Mouse (Mus musculus) 416B (cell line): Measurements from ENCODE around the gene Pdcd1lg2.

Experiments used
- DNase-seq: peaks from one replicate; pipeline ENCODE4 v3.0.0; 2011; ENCODE audit warnings: low read depth

The Pdcd1lg2 gene

GRCm38 (mm10) chr19:29419506-29419905 lies 8.8 kb downstream of the Pdcd1lg2 start:
- peak; percentile 34 for DNase-seq

DNA sequence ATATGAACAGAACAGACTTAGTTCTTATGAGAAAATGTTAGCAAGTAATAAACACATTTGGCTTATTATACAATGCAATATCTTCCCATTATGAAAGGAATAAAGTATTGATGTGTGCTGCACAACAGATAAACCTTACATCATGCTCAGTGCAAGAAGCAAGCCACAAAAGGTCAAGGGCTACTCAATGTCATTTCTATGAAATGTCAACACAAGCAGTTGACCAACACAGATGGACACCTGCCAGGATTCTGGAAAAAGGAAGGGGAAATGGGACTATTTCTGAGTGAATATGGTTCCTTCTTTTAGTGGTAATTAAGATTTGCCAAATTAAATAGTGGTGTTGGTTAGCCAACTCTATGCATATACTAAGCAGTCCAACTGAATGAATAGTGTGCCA lies 9.2 kb downstream of the Pdcd1lg2 start:
- peak; percentile 53 for DNase-seq

GRCm38 (mm10) chr19:29420397-29420796 lies 9.7 kb downstream of the Pdcd1lg2 start:
- no peak for DNase-seq

GRCm38 (mm10) chr19:29422013-29422645 lies 11.4 kb downstream of the Pdcd1lg2 start:
- DNase-seq: no peak

DNA sequence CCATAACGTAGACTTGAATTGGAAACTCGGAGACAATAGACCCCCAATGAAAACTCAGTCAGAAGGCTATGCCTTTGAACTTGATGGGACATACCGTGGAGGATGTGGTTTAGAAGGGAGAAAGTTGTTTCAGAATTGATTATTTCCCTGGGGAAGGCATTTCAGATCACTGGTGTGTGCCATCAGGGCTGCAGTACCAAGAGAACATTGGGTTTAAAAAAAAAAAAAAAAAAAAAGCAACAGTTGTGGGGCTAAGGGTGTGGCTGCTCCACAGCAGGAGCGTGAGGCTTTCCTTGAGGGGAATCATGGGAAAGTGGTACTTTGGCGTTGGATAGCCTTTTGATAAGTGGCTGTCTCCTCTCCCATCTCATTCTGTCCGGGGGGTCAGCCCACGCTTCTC lies 12.1 kb downstream of the Pdcd1lg2 start:
- DNase-seq: no peak

DNA sequence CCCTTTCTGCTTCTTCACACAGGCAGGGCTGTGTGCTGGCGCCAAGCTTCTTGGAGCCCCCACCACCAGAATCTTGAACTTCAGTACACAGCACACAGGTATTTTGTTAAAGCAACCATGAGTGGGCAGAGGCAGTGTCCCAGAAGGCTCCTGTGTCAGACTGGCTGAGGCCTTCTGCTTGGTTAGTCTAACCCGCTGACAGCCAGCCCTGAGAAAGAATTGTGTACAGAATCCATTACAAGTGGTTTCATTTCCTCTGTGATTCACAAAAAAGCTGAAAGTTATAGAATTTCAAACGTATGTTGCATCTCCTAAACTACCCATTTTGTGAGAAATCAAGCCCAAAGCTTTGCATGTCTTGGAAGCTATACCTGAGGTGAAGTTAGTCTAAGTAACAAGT lies 19.8 kb downstream of the Pdcd1lg2 start:
- no peak for DNase-seq

- peak; percentile 95 for DNase-seq
These were observed 20.2 kb downstream of the Pdcd1lg2 start for GRCm38 (mm10) chr19:29430953-29431352.

DNA sequence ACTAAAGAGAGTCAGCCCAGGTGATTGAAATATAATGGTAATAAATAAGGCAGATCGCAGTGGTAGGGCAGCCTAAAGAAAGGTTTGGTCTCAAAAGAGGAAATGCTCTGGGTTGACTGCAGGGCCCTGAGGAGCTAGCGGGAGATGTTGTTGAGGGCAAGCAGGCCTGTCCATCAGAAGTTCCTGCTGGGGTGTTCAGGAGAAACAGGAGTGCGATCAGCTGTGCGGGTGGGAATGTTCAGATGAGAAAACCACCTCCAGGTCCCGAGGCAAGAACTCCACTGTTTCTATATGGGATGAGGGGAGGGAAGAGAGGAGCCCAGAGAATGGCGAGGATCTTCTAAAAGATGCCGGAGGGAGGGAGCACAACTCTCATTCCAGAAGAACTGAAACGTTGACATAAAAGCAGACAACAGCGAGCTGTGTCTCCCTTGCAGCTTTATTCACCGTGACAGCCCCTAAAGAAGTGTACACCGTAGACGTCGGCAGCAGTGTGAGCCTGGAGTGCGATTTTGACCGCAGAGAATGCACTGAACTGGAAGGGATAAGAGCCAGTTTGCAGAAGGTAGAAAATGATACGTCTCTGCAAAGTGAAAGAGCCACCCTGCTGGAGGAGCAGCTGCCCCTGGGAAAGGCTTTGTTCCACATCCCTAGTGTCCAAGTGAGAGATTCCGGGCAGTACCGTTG lies 26.2 kb downstream of the Pdcd1lg2 start:
- DNase-seq: no peak

- no peak for DNase-seq
These were observed 27.1 kb downstream of the Pdcd1lg2 start for GRCm38 (mm10) chr19:29437849-29438248.

DNA sequence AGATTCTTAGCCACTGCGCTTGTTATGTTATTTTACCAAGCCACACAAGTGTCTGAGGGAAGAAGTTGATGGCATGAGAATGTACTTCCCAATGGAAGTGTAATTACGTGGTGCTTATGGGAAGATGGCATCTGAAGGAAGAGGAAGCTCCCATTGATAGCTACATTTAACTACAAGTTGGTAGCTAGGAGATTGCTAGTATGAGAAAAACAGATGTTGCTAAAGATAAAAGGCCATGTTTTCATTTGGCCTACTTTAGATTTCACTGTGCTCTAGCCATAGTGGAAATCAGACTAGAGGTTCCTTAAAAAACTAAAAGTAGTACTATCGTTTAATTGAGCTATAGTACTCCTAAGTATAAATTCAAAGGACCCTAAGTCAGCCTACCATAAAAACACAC lies 28.5 kb downstream of the Pdcd1lg2 start:
- no peak for DNase-seq

GRCm38 (mm10) chr19:29442492-29442891 lies 31.8 kb downstream of the Pdcd1lg2 start:
- DNase-seq: no peak

DNA sequence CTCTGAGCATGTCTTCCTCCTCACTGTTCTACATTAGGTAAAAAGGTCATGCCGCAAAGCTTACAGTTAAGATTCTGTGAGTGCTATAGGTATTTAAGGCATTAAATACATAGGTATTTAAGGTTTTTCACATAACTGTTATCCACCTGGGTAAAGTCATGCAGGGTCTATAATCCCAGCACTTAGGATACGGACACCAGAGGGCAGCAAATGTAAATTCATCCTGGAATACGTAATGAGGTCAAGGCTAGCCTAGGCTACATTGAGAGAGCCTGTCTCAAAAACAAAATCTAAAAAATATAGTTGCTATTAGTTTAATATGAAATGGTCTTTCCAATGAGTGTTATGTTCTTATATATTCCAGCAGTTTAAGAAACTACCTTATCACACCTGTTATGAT lies 33.6 kb downstream of the Pdcd1lg2 start:
- no peak for DNase-seq

DNA sequence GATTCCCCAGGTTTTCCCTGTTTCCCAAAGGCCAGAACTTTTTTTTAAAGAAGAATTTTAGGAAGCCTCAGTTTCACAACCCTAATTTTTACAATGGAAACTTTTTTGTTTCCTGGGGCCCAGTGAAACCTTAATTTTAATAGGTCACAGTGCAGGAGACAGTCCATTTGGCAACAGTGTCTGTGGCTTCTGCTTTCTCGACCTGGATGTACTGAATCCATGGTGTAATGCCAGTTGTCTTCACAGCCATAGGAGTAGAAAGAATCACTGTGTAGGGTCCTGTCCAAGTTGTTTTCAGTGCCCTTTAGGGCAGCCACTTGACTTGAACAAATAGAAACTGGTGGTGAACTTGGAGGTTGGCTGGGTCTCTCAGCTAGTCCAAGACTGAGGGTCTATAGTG lies 37.7 kb downstream of the Pdcd1lg2 start:
- peak; percentile 19 for DNase-seq

DNA sequence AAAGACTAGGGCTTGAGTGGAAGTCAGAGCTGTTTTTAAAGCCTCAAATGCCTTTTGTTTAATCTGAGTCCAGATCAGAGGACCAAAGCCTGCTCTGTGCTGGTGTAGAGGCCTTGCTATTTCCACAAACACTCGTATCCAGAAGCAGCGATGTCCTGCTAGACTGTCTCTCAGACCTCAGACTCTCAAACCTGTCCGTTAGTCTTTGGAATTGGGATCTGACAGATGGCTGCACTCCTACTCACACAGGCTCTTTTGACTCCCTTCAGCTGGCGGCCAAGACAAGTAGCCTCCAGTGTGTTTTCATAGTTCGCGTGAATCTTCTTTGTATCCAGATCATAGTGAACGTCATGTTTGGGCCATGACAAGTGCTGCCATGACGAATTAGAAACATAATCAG lies 39.7 kb downstream of the Pdcd1lg2 start:
- DNase-seq: no peak

DNA sequence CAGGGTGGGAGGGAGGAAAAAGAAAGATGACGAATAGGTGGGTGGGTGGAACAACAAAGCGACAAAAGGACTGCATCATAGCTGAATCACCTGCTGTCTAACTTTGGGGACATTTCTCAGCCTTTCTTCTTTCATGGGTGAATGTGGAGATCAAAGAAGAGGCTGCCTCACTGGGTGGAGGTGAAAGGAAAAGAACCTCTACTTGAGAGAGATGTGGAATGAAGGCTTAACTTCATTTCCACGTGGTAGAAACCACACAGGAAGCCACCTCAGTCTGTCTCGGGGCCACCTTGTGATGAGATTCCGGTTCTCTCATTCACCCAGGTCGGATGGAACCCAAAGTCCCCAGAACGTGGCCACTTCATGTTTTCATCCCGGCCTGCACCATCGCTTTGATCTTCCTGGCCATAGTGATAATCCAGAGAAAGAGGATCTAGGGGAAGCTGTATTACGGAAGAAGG lies 43.5 kb downstream of the Pdcd1lg2 start:
- DNase-seq: peak; percentile 65

- DNase-seq: no peak
These were observed 44.4 kb downstream of the Pdcd1lg2 start for GRCm38 (mm10) chr19:29455156-29455555.

DNA sequence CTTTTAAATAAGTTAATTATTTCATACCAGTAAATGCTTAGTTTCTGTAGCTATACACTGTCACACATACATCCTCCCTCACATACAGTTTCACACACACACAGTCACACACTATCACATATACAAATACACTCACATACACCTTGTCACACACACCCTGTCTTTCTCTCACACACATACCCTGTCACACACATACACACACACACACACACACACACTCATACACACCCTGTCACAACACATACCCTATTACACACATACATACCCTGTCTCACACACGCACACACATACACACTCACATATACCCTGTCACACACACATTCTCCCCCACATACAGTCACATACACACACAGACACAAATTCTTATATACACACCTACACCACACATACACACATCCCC lies 47.3 kb downstream of the Pdcd1lg2 start:
- no peak for DNase-seq

DNA sequence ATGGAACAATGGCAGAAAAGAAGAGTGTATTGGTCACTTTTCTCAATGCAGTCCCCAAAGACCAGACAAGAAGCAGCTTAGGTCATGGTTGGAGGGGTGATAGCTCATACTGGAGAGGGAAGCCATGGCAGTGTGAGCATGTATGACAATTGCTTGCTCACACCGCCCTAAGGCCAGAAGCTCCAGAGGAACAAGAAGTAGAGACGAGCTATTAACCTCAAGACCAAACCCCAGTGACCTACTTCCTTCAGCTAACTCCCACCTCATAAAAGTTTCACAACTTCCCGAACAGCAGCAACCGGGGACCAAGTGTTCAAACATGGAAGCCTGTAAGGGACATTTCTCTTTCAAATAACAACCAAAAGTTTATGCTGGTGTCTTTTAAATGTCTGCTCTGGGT lies 51.7 kb downstream of the Pdcd1lg2 start:
- DNase-seq: peak; percentile 84

DNA sequence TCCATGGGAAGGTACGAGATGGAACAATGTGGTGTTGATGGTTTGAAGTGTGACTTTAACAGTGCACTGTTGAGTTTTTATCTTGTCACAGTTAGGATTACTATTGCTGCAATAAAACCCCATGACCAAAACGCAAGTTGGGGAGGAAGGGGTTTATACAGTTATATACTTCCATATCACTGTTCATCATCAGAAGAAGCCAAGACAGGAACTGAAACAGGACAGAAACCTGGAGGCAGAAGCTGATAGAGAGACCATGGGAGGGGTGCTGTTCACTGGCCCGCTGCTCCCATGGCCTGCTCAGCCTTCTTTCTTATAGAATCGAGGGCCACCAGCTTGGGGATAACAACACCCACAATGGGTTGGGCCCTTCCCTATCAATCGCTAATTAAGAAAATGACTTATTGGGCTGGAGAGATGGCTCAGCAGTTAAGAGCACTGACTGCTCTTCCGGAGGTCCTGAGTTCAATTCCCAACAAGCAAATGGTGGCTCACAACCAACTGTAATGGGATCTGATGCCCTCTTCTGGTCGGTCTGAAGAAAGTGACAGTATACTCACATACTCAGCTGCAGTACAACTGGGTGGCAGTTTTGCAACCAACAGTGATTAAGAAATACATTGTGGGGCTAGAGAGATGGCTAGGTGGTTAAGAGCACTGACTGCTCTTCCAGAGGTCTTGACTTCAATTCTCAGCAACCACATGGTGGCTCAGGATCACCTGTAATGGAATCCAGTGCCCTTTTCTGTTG lies 53.1 kb downstream of the Pdcd1lg2 start:
- peak; percentile 75 for DNase-seq

- no peak for DNase-seq
These were observed 56.1 kb downstream of the Pdcd1lg2 start for GRCm38 (mm10) chr19:29466819-29467218.

GRCm38 (mm10) chr19:29468941-29469685 lies 58.4 kb downstream of the Pdcd1lg2 start:
- peak; percentile 55 for DNase-seq

DNA sequence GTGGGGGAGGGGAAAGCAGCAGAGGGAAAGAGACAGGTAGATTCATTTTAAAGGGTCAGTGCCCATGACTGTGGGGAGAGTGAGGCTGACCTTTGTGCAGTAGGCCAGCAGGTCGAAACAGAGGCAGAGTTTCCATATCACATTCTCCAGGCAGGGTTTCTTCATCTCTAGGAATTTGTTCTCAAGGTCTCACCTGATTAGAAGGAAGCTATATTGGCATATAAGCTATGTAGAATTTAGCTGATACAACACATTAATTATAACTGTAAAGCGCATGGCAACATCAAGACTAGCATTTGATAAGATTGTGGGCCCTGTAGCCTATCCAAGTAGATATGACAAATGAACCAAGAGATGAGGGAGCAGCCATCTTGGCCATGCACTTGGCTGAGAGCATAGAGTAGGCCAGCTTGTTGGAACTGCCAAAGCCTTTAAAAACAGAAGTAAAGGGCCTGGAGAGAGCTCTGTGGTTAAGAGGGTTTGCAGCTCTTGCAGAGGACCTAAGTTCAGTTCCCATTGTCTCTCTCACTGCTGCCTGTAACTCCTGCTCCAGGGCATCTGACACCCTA lies 59.1 kb downstream of the Pdcd1lg2 start:
- DNase-seq: peak; percentile 32
